Mouse (Mus musculus) granulocyte monocyte progenitor cell, adult 5-6 weeks (primary cell): Measurements from ENCODE around the gene Dync1i2. TPM values are rescaled to one million over a fixed set of nuclear protein-coding genes. Genes with fewer than 3 reads are reported as not detected.

ENCODE experiments used
- total RNA-seq, 2 experiments: library from RNA; stranded (forward) in 1 of 2; stranded (reverse) in 1 of 2; fragments of 200-712, 200-1000 nt in 1 of 2; fragments of >200 nt in 1 of 2; fragmentation: Nextera tagmentation in 1 of 2; gene quantifications; 2 replicates each; pipeline ENCODE4 v1.2.3; 2014 to 2017

Gene Dync1i2
- total RNA-seq, 2 experiments from 2014 or later: 69.3 to 75.0 TPM

Other genes starting within 250 kb of the Dync1i2 start
- gene Dcaf17, start 156.4 kb upstream of the Dync1i2 start, total RNA-seq (2014; fragmentation: Nextera tagmentation): 11.3 and 14.7 TPM in 2 replicates
- 13.0 and 19.5 TPM in 2 replicates for gene Dcaf17, start 156.4 kb upstream of the Dync1i2 start, total RNA-seq (2017)
- gene Mettl8, start 156.1 kb upstream of the Dync1i2 start, total RNA-seq (2014; fragmentation: Nextera tagmentation): 30.9 and 32.7 TPM in 2 replicates
- gene Mettl8, start 156.1 kb upstream of the Dync1i2 start, total RNA-seq (2017): 22.7 and 23.1 TPM in 2 replicates
- gene Cybrd1, start 93.8 kb upstream of the Dync1i2 start, total RNA-seq (2014; fragmentation: Nextera tagmentation): not detected in 2 replicates
- not detected in 2 replicates for gene Cybrd1, start 93.8 kb upstream of the Dync1i2 start, total RNA-seq (2017)
- 84.9 and 94.5 TPM in 2 replicates for gene Slc25a12, start 156.0 kb downstream of the Dync1i2 start, total RNA-seq (2014; fragmentation: Nextera tagmentation)
- 81.2 and 93.9 TPM in 2 replicates for gene Slc25a12, start 156.0 kb downstream of the Dync1i2 start, total RNA-seq (2017)
- gene Hat1, start 177.3 kb downstream of the Dync1i2 start, total RNA-seq (2014; fragmentation: Nextera tagmentation): 118 and 134 TPM in 2 replicates
- gene Hat1, start 177.3 kb downstream of the Dync1i2 start, total RNA-seq (2017): 194 and 208 TPM in 2 replicates
- 20.7 and 50.3 TPM in 2 replicates for gene Metap1d, start 241.6 kb downstream of the Dync1i2 start, total RNA-seq (2014; fragmentation: Nextera tagmentation)
- 17.0 and 25.4 TPM in 2 replicates for gene Metap1d, start 241.6 kb downstream of the Dync1i2 start, total RNA-seq (2017)